ENCODE assay signal across 8 mouse cellular contexts in genomic region chr2:166154749-166155453, GRCm38 (mm10). TPM values are rescaled to one million over a fixed set of nuclear protein-coding genes. Genes with fewer than 3 reads are reported as not detected.
DNase-seq lines count a peak whose midpoint lies in the region; ATAC-seq and TF ChIP-seq lines count a peak whose summit lies in the region.

No protein-coding gene starts in this region.

- H3K9me3 ChIP-seq in forebrain, embryonic 12.5 days, result peaks cover 4% of the 10 kb centered on the region; the same call in 1 of the 2 replicates
- no peaks in the 10 kb centered on the region for H3K9me3 ChIP-seq in intestine, embryonic 14.5 days (ENCODE audit: control insufficient read depth, low read length)
- H3K9me3 ChIP-seq in liver, embryonic 13.5 days (replicated peaks), result no peaks in the 10 kb centered on the region
- H3K9me3 ChIP-seq in neural tube, embryonic 13.5 days, result no peaks in the 10 kb centered on the region

- peak overlapping the region; percentile 78 for H3K27ac ChIP-seq in heart, adult 2 months
- H3K27ac ChIP-seq in forebrain, embryonic 12.5 days, result peak overlapping the region; percentile 88
- H3K27ac ChIP-seq in intestine, embryonic 14.5 days (ENCODE audit: low read depth), result peak overlapping the region; percentile 96
- no peak overlapping the region for H3K27ac ChIP-seq in liver, embryonic 13.5 days
- peak overlapping the region; percentile 95 for H3K27ac ChIP-seq in neural tube, embryonic 13.5 days (replicated peaks)

- H3K4me3 ChIP-seq in heart, adult 2 months, result peak overlapping the region; percentile 62
- peak overlapping the region; percentile 77 for H3K4me3 ChIP-seq in forebrain, embryonic 12.5 days (replicated peaks)
- H3K4me3 ChIP-seq in intestine, embryonic 14.5 days (ENCODE audit: low read depth, low read length), result peak overlapping the region; percentile 71
- H3K4me3 ChIP-seq in liver, embryonic 13.5 days (replicated peaks), result peak overlapping the region; percentile 53
- H3K4me3 ChIP-seq in neural tube, embryonic 13.5 days, result peak overlapping the region; percentile 79

- H3K9ac ChIP-seq in heart, adult 2 months (ENCODE audit: low read depth, low read length), result peak overlapping the region; percentile 90
- H3K9ac ChIP-seq in forebrain, embryonic 12.5 days, result peak overlapping the region; percentile 86
- H3K9ac ChIP-seq in intestine, embryonic 14.5 days (ENCODE audit: low read length), result peak overlapping the region; percentile 88
- peak overlapping the region; percentile 51 for H3K9ac ChIP-seq in liver, embryonic 13.5 days
- H3K9ac ChIP-seq in neural tube, embryonic 13.5 days, result peak overlapping the region; percentile 93

- 1% methylated on average over 89 of the region's 95 CpGs for WGBS in heart, adult 2 months
- under 1% methylated on average over 88 of the region's 95 CpGs for WGBS in forebrain, embryonic 12.5 days
- under 1% methylated on average over 93 of the region's 95 CpGs for WGBS in intestine, embryonic 14.5 days
- WGBS in liver, embryonic 13.5 days (ENCODE audit: insufficient replicate concordance), result under 1% methylated on average over 74 of the region's 95 CpGs
- WGBS in neural tube, embryonic 13.5 days, result under 1% methylated on average over 80 of the region's 95 CpGs

- no peaks in the 10 kb centered on the region for H3K79me2 ChIP-seq in heart, adult 2 months (replicated peaks; ENCODE audit: control insufficient read depth, insufficient read depth, low read length)

- no peaks in the 10 kb centered on the region for H3K27me3 ChIP-seq in heart, adult 2 months (ENCODE audit: control insufficient read depth, insufficient read depth, low read length)
- H3K27me3 ChIP-seq in forebrain, embryonic 12.5 days, result peaks cover 48% of the 10 kb centered on the region
- no peaks in the 10 kb centered on the region for H3K27me3 ChIP-seq in intestine, embryonic 14.5 days (replicated peaks; ENCODE audit: control insufficient read depth, insufficient read depth, low read length)
- peaks cover 61% of the 10 kb centered on the region for H3K27me3 ChIP-seq in liver, embryonic 13.5 days
- H3K27me3 ChIP-seq in neural tube, embryonic 13.5 days, result peaks cover 29% of the 10 kb centered on the region

- ATAC-seq in forebrain, embryonic 12.5 days (ENCODE audit: low FRiP score), result peak; percentile 59
- ATAC-seq in intestine, embryonic 14.5 days (replicated peaks; ENCODE audit: low FRiP score, low TSS enrichment, low read depth), result peak; percentile 48
- no peak for ATAC-seq in liver, embryonic 13.5 days (ENCODE audit: low read depth)
- peak; percentile 64 for ATAC-seq in neural tube, embryonic 13.5 days (ENCODE audit: low read depth)

- H3K36me3 ChIP-seq in heart, adult 2 months (ENCODE audit: control insufficient read depth, insufficient read depth, low read length), result no peaks in the 10 kb centered on the region
- no peaks in the 10 kb centered on the region for H3K36me3 ChIP-seq in forebrain, embryonic 12.5 days (replicated peaks)
- no peaks in the 10 kb centered on the region for H3K36me3 ChIP-seq in intestine, embryonic 14.5 days (ENCODE audit: control insufficient read depth, insufficient read depth, low read length)
- no peaks in the 10 kb centered on the region for H3K36me3 ChIP-seq in liver, embryonic 13.5 days
- H3K36me3 ChIP-seq in neural tube, embryonic 13.5 days, result no peaks in the 10 kb centered on the region

- TF ChIP-seq POLR2A in heart, adult 2 months (IDR thresholded peaks at IDR 0.05; ENCODE audit: insufficient read depth, low read depth, low read length), result no peak

- DNase-seq in heart, adult 2 months, result peak; percentile 76 to 84
- no peak for DNase-seq in heart, postnatal 25 days (ENCODE audit: low spot score)
- DNase-seq in ZHBTc4 (ENCODE audit: low read depth, low spot score), result peak; percentile 66
- peak; percentile 73 for DNase-seq in intestine, embryonic 14.5 days (ENCODE audit: low spot score)
- no peak for DNase-seq in liver, embryonic 13.5 days
- no peak for DNase-seq in thymus, postnatal 0 days (ENCODE audit: low spot score)

- H3K4me2 ChIP-seq in forebrain, embryonic 12.5 days, result peak overlapping the region; percentile 96
- H3K4me2 ChIP-seq in intestine, embryonic 14.5 days (ENCODE audit: low read length), result peak overlapping the region; percentile 93
- peak overlapping the region; percentile 72 for H3K4me2 ChIP-seq in liver, embryonic 13.5 days
- peak overlapping the region; percentile 94 for H3K4me2 ChIP-seq in neural tube, embryonic 13.5 days

- TF ChIP-seq EP300 in heart, adult 2 months (IDR thresholded peaks at IDR 0.05; ENCODE audit: insufficient read depth, low read depth, low read length), result no peak

- no peak for TF ChIP-seq CTCF in heart, adult 2 months (IDR thresholded peaks at IDR 0.05)

- peaks cover 7% of the 10 kb centered on the region for H3K4me1 ChIP-seq in heart, adult 2 months (ENCODE audit: control insufficient read depth, insufficient read depth, low read length)
- H3K4me1 ChIP-seq in forebrain, embryonic 12.5 days, result peaks cover 61% of the 10 kb centered on the region
- H3K4me1 ChIP-seq in intestine, embryonic 14.5 days (replicated peaks; ENCODE audit: control insufficient read depth, insufficient read depth, low read length), result peaks cover 46% of the 10 kb centered on the region
- peaks cover 8% of the 10 kb centered on the region; the same call in 1 of the 2 replicates for H3K4me1 ChIP-seq in liver, embryonic 13.5 days (replicated peaks)
- peaks cover 75% of the 10 kb centered on the region for H3K4me1 ChIP-seq in neural tube, embryonic 13.5 days (replicated peaks)

- intact Hi-C loops in heart, adult 2 months (cut with DNase I), result loop anchor here (1.0 to 5.0 kb wide), 5 partner anchors 46 to 410 kb away; no protein-coding TSS in a partner anchor
- intact Hi-C loops in heart, postnatal 25 days (cut with DNase I), result loop anchor here (1.0 to 5.0 kb wide), 7 partner anchors 46 to 410 kb away; no protein-coding TSS in a partner anchor

RNA-seq across cellular contexts. Expression of gene Sulf2, which starts 0.6 kb away (rescaled TPM):
- total RNA-seq in heart, adult 2 months (2021), result 10 to 100 TPM; 38.5 to 43.9 TPM
- 51.0 and 75.1 TPM in 2 replicates for polyA plus RNA-seq in heart, adult 2 months (2012; rRNA removed)
- 10 to 100 TPM; 48.7 to 54.3 TPM for total RNA-seq in heart, postnatal 25 days (2021)
- 67.1 and 77.9 TPM in 2 replicates for polyA plus RNA-seq in forebrain, embryonic 12.5 days (2016; fragmentation: Nextera tagmentation; extraction: Ambion mirVana)
- polyA plus RNA-seq in intestine, embryonic 14.5 days (2014; fragmentation: Nextera tagmentation; extraction: Ambion mirVana), result 134 TPM in 2 replicates
- polyA plus RNA-seq in liver, embryonic 13.5 days (2015; fragmentation: Nextera tagmentation; extraction: Ambion mirVana), result 2.7 and 2.9 TPM in 2 replicates
- 116 and 122 TPM in 2 replicates for polyA plus RNA-seq in neural tube, embryonic 13.5 days (2015; fragmentation: Nextera tagmentation; extraction: Ambion mirVana)
- 9.4 and 12.6 TPM in 2 replicates for polyA plus RNA-seq in thymus, postnatal 0 days (2015; fragmentation: Nextera tagmentation; extraction: Ambion mirVana)

Comparison
In these comparisons a context has a peak if more than half of its experiments do, and no peak if none do; other contexts are left out.
1. DNase-seq: peak in heart, adult 2 months (2 of 2), ZHBTc4 (single experiment) and intestine, embryonic 14.5 days (single experiment); none in heart, postnatal 25 days (single experiment), liver, embryonic 13.5 days (single experiment) and thymus, postnatal 0 days (single experiment).
2. Peak in every context shown above with its lines, with median percentiles within 50 percentile points of each other: H3K4me3 ChIP-seq, H3K9ac ChIP-seq and H3K4me2 ChIP-seq.